Mouse (Mus musculus): ENCODE results near the gene P3h1.

The P3h1 gene

DNA sequence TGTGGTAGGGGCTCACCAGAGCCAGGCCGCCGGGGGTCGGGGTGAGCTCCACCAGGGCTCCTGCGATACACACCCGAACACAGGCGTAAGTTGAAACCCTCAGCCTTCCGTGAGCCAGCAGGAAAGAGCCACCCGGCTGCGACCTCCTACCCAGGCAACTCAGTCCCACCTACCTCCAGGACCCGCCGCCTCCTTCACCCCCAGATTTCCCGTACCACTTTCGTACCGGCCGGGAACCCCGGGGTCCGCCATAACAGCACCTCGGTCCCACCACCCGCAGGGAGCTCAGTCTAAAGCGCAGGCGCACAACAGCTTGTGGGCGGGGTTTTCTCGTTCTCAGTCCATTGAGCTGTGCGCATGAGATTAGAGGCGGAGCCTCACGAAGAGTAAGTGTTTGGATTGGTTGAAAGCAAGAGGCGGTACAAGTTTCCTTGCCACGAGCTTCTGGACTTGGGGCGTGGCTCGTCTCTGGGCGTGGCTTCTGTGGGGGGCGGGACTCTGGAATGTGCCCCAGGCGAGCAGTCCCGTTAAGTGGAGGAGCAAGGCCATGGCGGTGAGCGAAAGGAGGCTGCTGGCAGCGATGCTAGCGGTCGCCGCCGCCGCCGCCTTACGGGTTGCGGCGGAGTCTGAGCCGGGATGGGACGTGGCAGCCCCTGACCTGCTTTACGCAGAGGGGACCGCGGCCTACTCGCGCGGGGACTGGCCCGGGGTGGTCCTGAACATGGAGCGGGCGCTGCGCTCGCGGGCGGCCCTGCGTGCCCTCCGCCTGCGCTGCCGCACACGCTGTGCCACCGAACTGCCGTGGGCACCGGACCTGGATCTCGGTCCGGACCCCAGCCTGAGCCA is at the start of gene P3h1, which contains the start of gene AU022252:
Gene P3h1 (plus strand): TSS at position 506 of the 846 bp plus-strand sequence.
Gene AU022252 (minus strand): TSS at position 303 of the 846 bp plus-strand sequence.
- CTCF ChIA-PET = interaction anchor here (0.8 kb wide), 1 partner anchor 9 kb away, joined by 20 read pairs; no protein-coding TSS in a partner anchor

DNA sequence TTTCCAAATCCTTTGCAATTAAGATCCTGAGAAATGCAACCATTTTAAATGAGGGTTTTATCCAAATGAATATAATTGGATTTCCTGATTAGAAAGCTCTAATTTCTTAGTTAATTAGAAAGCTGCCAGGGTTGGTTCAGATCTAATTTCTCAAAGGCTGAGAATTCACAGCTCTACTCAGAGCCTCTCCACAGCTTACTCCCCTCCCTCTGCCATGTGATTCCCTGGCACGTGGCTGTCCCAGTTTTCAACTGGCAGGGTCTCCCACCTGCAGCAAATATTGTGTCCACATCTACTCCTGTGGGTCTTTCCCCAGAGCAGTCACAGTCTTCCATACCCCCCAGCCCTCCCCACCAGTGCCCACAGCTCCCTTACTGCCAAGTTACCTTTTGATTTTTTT is 49.2 kb upstream of the P3h1 start:
- CTCF ChIA-PET = interaction anchor here (0.9 kb wide), 1 partner anchor 10 kb away, joined by 3 read pairs; no protein-coding TSS in a partner anchor

DNA sequence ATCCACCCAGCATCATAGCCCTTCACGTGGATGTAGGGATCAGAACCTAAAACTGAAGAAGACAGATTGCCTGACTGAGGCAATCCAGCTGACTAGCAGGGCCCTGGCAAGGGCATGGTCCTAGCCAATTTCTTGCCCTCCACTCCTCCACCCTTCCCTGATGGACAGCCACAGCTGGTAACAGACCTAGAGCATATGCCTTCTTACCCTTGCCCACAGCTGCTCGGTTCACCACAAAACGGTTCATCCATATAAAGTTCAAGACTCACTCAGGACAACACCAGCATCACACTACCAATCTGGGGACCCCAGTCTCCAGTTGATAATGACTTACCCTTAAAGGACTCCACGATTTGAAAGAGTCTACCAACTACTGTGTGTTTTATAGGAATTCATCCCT is 46.9 kb upstream of the P3h1 start:
- CTCF ChIA-PET = no interaction called here

DNA sequence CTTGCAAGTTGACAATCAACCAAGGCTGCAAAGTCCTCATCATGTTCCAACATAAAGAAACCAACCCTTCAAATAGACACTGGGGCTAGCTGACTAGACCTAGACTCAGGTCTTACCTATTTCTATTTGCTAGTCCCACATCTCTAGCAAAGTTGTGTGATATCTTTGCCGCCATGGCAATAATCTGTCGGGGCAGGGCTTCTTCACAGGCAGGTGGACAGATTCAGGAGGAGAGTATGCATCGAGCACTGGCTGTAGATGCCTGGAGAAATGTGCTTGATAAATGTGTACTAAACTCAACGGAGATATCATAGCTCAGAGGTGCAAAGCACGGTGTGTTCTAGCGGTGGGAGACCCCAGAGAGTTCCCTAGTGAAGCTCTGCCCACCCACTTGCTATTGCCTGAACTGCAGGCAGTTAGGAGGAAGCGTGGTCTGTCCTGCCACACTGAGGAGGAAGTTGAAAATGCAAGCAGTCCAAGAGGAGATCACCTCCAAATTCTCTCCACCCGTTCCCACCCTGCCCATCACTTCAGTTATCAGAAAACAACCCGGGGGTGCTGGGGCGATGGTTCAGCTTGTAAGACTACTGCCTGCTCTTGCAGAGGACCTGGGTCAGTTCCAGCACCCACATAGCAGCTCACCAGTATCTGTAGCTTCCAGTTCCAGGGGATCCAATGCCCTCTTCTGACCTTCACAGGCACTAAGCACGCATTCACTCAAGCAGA is 44.5 kb upstream of the P3h1 start:
- CTCF ChIA-PET = no interaction called here

DNA sequence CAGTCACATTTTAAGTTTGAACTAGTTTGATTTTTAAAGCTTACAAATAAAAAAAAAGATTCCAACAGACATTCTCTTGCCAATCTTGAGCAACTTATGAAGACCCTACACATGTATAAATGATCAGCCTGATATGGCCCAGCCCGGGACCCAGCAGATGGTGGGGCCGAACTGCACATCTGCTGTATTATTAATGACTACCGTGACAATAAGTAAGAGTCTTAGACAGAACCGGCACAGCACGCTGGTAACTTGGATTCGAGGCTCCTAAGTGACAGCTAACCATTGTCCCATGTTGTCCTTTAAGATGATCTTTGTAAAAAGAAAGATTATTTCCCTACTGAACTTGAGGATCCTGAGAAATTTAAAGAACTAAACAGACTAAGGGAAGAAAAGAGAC is 43.3 kb upstream of the P3h1 start:
- CTCF ChIA-PET = interaction anchor here (0.6 to 0.7 kb wide), 2 partner anchors 16 to 543 kb away, joined by 3 read pairs; no protein-coding TSS in a partner anchor

DNA sequence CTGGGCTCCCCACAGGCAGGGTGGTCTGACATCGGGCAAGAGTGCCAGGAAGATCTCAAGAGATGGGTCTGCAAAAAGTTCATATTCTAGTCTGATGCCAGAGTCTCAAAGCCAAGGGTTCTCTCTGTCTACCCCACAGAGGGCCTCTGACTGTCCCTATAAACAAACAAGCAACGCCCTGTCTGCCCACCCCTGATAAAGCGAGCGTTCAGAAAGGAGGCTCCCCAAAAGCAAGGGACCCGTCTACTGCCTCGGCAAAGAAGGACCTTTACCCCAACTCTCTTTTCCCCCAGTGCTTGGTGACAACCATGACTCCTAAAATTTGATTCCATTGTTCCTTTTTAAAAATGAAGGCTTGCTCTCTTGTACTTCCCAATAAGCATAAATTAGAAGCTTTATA is 42.9 kb upstream of the P3h1 start, which contains the start of gene Ermap:
Gene Ermap (minus strand): TSS at position 148 of the 400 bp plus-strand sequence.
- CTCF ChIA-PET = interaction anchor here (0.6 to 0.7 kb wide), 2 partner anchors 17 to 543 kb away, joined by 3 read pairs; no protein-coding TSS in a partner anchor

DNA sequence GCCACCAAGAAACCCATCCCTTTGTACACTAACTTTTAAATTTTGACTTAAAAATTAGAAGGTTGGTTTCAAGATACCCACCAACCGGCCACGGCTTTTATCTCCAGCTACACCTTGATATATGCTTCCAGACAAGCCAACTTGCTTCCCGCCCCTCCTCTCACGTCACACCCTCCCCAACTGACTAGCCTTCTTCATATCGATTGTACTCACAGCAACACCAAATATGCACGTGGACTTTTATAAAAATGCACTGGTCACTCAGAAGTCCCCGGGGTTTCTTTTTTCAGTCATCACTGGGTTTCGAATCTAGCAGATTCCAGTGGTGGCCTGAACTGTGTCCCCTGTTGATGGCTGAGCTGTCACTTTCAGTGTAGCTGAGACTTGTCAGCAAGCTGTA is 42.1 kb upstream of the P3h1 start:
- CTCF ChIA-PET = interaction anchor here (0.7 kb wide), 1 partner anchor 60 kb away, joined by 3 read pairs; no protein-coding TSS in a partner anchor

DNA sequence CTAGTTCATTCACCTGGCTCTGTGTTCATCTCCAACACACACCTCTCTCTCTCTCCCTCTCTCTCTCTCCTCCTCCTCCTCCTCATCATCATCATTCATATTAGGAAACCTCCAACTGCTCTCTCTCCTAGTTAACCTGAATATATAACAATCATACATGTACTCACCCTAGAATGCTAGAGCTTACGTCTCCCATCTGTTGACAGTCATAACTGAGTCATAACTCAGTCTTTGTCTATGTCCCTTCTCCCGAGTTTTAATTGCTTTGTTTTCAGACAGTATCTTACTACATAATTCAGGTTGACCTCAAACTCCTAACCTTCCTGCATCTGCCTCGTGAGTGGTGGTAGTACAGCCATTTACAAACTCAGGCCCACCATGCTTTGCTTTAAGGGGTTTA is 41.4 kb upstream of the P3h1 start:
- CTCF ChIA-PET = interaction anchor here (0.7 kb wide), 1 partner anchor 60 kb away, joined by 3 read pairs; no protein-coding TSS in a partner anchor

DNA sequence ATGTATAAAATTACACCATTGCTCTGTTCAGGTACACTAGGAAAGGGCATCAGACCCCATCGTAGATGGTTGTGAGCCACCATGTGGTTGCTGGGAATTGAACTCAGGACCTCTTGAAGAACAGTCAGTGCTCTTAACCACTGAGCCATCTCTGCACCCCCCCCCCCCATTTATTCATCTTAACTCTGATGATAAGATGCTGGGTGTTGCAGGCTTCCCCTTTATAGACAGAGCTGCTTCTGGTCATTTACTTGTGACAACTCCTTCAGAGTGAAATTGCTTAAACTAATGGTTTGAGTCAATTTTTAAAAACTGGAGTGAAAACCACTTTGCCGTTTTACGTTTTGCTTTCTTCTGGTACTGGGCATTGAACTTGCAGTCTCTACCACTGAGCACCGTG is 40.0 kb upstream of the P3h1 start:
- CTCF ChIA-PET = interaction anchor here (0.7 to 1.2 kb wide), 4 partner anchors 8 to 53 kb away, joined by 3 to 8 read pairs (median 4); no protein-coding TSS in a partner anchor

DNA sequence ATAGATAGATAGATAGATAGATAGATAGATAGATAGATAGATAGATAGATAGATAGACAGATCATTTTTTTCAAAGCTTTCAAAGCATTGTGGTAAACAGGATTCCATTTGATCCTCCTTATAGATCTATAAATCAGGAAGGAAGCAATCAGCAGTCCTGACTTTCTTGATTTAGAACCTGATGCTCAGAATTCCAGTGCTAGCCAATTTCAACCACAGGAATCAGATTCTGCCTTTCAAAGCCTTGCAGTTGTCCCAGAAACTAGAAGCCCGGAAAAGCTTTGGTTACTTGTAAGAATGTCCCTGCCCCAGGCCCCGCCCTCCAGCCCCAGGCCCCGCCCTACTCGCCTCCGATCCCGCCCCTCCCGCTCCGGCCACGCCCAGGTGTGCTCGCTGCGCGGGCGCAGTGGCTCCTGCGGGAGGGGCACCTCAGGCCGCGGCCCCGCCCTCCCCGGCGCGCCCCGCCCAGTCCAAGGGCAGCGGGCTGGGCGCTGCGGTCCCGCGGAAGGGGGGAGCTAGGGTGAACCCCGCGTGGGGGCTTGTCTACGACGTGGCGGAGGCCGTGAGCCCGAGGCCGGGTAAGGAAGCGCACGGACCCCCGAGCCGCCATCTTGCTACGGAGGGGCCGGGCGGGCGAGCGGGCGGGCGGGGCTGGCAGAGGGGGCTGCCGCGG is 37.7 kb upstream of the P3h1 start, which contains the start of gene Svbp:
Gene Svbp (plus strand): TSS at position 398 of the 673 bp plus-strand sequence.
- CTCF ChIA-PET = interaction anchor here (0.5 to 0.9 kb wide), 5 partner anchors 130 to 1631 kb away, joined by 3 to 6 read pairs (median 4); no protein-coding TSS in a partner anchor

DNA sequence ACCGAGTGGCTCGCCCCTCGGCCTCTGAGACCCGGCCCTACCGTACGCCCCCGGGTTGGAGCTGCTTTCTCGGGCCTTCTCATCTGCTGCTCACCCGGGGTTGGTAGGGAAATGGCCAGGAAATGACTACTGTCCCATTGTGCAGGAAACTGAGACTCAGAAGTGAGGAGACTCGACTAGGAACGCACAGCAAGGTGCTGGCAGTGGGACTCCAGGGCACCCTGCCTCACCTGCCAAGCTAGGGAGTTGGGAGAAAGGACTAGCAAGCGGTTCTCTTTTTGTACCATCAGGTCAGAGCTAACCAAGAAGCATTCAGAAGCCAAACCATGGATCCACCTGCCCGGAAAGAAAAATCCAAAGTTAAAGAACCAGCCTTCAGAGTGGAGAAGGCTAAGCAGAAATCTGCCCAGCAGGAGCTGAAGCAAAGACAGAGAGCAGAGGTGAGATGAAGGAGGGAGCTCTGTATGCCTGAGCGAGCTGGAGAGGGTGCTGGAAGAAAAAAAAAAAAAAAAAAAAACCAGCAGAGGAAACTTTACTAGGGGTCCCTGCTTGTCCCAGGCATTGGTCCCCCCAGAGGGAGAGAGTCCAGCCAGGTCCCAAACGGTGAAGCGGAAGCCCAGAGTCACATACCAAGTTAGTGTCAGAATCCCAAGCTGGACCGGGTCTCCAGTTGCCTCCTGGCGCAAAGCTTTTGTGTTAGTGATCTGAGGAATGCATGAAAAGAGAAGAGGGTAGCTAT is 37.0 kb upstream of the P3h1 start:
- CTCF ChIA-PET = interaction anchor here (0.5 to 0.9 kb wide), 4 partner anchors 136 to 773 kb away, joined by 3 to 5 read pairs (median 4); no protein-coding TSS in a partner anchor

DNA sequence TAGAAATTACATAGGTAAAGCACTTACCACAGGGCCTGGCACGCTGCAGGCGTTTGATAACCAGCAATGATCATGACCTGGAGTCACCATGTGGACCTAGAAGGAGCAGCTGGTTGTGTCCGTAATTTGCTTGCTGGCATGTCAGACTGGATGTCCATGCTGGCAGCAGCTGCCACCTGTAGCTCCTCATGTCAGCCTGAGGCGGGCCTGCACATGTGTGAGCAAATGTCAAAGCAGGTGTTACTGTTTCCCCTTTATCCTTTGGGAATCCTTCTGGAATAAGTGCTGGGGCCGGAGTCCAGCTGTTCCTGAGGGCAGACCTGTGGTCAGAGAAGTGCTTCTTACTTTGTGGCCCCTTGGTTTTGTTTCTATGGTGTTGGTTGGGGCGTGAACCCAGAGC is 34.6 kb upstream of the P3h1 start:
- CTCF ChIA-PET = interaction anchor here (0.8 kb wide), 1 partner anchor 194 kb away, joined by 11 read pairs; no protein-coding TSS in a partner anchor

DNA sequence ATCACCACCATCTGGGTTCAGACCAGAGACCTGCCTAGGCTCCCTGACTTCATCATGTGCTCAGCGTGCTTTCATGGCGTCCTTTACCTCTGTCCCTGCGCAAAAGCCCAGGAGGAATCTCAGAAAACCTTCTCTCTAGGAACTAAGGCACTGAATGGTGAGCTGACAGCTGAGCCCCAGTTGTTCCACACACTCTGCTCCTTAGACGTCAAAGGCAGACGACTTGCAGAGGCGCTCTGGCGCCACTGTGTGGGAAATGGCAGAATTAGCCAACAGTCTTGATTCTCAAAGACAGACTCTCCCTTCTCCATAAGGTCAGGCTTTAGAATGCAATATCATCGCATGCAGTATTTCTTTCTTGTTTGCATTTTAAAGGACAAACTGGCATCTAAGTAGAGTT is 28.0 kb upstream of the P3h1 start:
- CTCF ChIA-PET = no interaction called here

DNA sequence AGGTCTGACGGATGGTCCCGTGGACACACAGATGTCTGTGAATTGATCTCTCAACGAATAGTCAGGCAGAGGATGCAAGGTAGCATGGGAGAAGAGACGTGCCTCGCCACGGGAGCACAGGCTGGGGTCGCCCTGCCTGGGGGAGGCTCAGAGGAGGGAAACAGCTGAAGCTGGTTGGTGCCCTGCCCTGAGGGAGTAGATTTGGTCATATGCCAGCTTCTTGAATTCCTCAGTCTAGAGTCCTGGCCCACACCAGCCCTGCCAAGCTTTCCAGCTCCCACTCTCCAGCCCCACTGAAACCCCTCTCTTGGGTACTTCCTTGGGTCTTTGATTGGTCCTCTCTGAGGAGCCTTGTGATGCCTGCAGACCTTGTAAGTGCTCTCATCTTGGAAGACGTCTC is 16.0 kb upstream of the P3h1 start:
- CTCF ChIA-PET = no interaction called here

DNA sequence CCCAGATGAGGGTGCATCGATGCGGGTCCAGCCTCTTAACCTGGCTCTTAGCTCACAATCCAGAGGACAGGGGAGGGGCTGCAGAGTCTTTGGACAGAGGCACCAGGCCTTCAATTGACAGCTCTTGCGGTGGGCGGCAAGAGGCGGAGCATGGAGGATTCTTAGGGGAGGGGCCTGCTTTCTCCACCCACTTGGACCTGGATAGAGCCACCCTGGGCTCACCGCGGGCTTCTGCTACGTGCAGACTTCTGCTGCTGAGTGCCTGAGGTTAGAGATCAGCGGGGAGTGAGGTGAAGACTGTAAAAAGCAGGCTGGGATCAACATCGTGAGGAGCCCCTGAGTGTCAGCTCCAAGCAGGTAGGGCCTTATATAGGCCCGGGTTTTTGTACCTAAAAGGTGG is 14.5 kb upstream of the P3h1 start, which contains the start of gene Tmem269:
Gene Tmem269 (minus strand): TSS at position 49 of the 400 bp plus-strand sequence.
- CTCF ChIA-PET = interaction anchor here (0.8 kb wide), 1 partner anchor 20 kb away, joined by 5 read pairs; no protein-coding TSS in a partner anchor

DNA sequence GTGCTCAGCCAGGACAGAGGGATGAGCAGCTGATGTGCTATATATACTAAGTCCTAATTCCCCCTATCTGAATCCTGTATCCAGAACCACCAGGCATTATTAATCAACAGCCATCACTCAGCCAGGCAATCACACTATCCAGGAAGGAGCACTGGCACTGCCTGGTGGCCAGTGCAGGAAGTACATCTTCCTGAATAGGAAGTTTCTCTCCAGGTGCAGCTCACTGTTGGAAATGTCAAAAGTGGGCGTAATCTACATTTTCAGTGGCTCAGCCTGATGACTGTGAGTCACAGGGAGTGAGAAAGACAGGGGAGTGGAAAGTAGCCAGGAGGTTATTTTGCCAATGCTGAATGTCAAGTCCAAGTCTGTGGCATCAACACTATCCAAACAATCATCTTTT is 9.0 kb upstream of the P3h1 start:
- CTCF ChIA-PET = interaction anchor here (0.7 kb wide), 3 partner anchors 9 to 122 kb away, joined by 3 to 20 read pairs (median 4); partner anchors contain the start of genes AU022252 and P3h1

DNA sequence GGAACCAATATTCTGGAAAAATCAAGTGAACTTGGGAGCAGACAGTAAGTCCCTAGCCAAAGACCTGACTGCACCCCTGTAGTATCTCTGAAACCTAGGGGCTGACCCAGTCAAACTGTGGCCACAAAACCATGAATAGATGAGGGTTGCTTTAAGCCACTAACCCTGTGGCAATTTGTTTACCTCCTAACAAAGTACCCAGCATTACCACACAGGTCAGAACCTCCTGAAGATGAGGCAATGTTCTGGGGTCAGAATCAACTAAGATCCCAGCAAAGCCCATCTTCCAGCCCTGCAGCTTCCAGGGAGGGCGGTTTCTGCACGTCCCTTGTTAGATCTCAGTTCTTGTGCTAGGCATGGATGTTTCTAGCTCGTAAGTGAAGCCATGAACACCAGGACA is 8.2 kb upstream of the P3h1 start:
- CTCF ChIA-PET = no interaction called here

DNA sequence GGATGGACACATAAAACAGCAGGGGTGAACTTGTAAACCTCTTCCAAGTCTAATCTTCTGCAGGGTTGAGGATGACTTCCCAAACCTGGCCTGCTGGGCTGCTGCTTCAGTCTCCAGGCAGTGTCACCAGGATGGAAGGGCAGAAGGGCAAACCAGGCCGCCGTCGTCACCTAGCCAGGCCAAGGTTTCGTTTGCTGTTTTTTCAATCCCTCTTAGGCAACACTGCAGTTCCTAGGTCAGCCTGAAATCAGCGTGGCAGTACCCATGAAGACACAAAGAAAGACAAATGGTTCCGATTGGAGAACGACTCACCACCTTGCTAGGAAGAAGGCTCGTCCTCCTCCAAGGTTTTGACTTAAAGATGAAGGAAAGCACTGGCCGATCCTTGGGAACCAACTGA is 7.0 kb upstream of the P3h1 start:
- CTCF ChIA-PET = no interaction called here

DNA sequence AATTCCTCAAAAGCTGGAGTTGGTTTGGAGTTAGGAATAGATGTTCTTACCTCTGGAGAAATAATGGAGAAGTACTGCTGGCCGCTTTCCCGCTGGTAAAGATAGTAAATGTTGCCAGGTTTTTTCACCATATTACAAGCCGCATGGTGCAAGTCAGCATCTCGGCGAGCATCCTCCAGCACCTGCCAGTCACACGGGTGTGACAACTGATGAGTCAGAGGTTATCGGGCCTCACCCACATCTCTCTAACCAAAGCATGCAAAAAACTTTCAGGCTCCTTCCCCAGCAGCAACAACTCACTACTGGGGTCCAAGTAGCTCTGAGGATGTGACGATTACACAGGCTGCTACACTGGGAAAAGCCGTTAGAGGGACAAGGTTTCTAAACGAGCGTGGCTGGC is 6.0 kb upstream of the P3h1 start:
- CTCF ChIA-PET = no interaction called here

DNA sequence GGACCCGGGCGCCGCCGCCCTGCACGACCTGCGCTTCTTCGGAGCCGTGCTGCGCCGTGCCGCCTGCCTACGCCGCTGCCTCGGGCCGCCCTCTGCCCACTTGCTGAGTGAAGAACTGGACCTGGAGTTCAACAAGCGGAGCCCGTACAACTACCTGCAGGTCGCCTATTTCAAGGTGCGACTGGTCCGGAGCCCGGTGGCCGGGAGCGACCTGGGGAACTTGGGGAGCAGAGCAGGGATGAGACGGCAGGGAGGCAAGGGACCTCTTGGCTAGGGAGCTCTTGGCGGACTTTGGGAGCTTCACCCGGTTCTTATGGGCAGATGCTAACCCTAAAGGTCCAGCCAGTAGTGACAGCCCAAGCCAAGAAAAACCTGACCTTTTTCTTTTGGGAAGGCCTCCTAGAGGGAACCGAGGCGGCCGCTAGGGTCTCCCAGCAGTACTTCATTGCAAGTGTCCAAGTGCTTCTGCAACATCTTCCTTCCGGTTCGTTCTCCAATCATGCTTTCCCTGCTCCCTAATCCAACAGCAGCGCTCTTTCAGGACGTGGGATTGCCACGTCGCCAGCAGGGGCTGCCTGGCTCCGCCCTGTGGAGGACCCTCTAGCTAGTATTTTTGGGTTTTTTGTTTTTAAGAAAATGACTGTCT is 664 bp downstream of the P3h1 start:
- CTCF ChIA-PET = no interaction called here

All from spleen, embryonic (tissue).